Mouse (Mus musculus): ENCODE data around the gene Efcab11.

Gene Efcab11

DNA sequence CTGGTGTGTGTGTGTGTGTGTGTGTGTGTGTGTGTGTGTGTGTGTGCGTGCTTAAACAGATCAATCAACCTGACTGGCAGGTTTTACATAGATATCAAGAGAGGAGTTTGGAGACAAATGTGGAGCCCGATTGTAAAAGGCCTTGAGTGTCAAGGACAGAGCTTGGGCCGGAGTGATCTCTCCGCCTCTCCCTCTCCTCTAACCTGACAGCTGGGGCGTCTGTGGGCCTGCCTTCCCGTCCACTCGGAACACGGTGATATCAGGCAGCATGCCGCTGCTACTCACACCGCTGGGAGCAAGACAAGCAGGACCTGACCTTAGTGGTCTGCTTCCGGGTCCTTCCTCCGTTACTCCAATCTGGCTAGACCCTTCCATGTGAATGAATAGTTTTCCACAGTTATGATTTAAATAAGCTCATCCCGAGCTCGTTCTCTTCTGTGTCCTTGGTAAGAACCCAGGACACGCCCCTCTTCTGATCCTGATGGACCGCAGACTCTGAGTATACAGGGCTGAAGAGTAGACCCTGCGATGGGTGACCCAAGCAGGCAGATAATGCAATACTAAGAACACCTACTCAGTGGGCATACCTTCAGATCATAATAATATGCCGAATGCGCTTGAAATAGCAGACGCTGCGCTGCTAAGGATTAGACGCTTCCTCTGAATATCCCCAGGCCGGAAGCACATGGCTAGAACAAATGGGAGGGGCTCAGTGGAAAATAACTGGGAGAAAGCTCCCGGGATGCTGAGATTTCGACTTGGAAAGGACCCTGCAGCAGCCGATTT lies 214.1 kb downstream of the Efcab11 start:
- DNase-seq = no peak

DNA sequence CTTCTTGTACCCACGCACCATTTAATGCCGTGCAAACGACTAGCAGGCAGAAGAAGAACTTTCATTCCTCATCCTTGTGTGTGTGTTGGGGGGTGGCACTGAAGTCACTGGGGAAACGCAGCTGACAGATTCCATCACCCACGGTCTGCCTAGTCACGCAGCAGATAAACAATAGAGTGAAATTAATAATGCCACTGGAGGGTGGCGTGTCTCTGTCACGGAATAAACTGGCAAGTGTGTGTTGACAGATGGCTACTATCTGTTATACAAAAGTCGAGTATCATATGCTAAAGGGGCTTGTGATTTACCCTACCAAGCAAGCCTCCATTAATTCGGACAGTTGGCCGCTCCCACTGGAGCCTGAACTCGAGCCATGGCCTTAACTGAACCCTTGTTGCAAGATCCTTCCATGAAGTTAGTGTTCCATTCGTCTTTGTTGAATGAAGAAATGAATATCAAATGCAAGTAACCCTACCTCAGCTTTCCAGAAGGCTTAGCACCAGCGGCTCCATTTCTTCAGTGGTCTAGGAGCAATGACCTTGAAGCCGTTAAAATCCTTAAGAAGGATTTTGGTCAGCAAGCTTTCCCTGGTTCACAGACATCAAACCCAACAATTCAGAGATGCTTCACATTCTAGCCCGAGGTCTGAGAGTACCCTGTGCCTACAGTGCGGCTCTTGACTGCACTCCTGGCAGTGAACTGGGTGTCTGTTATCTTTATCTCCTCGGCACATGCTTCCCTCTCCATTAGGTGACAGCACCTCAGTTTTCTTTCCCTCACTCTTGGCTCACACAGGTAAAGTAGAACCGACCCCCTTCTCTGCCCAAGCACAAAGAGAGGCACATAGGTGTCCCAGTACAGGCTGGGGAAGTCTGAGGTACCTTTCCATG lies 229.0 kb downstream of the Efcab11 start:
- no peak for DNase-seq

DNA sequence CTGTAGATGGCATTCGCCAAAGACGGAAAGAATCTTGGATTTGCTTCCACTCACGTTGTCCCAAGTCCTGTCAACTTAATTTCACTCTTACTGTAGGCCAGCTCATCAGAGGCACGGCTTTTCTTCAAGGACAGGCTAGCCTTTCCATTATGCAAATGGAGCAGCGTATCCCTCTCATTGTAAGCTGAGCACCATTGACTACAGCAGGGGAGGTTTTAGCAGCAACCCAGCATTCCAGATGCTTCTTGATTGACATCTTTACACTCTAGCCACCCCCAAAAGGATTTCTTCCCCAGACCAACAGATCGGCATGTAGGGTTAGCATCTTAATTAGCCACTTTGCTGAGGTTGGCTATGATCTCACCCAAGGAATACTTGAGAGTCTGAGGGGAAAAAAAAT lies 231.8 kb downstream of the Efcab11 start:
- no peak for DNase-seq

DNA sequence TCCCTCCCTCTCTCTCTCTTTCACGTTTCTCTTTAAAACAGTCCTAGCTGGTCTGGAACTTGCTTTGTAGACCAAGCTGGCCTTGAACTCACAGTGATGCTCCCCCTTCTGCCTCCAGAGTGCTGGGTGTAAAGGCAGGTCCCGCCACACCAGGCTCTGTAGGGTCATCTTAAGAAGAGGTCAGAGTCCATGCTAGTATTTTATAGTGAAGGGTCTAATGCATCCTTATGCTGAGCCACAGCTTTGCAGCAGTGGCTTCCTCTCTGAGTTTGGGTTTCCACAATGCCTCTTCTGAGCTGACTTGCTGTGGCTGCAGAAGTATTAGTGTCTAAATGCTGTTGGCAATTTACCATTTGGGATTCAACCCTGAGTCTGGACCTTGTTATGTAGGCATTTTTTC lies 234.5 kb downstream of the Efcab11 start:
- DNase-seq = no peak

DNA sequence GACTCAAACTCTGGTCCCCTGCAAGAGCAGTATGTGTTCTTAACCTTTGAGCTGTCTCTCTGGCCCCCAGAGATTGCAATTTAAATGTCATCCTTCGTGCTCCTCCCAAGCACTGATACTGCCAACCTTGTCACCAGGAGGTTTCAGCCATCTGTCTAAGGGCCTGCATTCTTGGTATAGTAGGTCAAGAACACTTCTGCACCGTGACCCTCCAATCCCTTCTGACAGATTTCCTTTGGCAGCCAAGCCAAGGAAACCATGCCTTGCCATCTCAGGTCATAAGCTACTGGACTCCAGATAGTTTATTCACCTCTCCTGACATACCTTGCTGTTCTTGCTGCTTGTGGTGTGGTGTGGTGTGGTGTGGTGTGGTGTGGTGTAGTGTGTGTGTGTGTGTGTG lies 235.5 kb downstream of the Efcab11 start:
- DNase-seq = no peak

DNA sequence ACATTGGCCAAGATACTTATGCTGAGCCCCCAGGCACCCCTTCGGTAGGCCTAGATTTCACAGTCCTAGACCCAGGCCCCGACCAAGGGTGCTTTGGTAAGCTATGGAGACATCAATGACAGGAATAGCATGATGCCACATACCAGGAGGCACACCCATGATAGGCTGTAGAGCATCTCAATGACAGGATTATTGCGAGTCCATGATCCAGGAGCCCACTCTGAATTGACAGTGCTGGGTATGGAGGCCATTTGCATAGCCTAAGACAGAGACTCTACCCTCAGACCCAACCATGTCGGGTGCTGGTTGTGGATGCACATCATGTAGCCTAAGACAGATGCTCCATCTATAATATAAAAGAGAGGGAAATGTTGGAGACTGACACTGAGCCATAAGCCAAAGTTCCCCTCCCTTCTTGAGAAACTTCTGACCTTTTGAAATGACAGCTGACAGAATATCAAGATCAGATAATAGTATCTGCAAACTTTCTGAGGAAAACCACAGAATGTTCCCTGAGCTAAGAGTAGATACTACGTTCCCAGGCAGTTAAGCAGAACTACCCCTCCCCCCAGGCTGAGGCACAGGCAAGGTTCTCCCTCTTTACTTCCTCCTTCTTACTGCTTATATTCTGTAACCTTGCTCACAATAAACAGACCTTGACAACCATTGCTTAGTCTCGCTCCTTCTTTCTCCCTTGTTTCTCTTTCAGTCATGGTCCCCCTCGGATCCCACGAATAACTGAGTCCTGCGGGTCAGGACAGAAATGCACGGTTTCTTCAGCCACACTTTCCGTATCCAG lies 237.5 kb downstream of the Efcab11 start:
- no peak for DNase-seq

DNA sequence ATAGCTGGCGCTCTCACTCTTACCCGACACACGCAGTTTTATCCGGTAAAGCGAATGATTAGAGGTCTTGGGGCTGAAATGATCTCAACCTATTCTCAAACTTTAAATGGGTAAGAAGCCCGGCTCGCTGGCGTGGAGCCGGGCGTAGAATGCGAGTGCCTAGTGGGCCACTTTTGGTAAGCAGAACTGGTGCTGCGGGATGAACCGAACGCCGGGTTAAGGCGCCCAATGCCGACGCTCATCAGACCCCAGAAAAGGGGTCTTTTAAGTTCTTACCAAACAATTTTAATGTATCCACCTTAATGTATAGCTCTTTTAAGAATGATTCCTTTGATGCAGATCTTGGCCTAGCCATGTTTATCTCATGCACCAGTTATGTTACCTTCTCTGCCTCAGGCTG lies 238.8 kb downstream of the Efcab11 start:
- no peak for DNase-seq

DNA sequence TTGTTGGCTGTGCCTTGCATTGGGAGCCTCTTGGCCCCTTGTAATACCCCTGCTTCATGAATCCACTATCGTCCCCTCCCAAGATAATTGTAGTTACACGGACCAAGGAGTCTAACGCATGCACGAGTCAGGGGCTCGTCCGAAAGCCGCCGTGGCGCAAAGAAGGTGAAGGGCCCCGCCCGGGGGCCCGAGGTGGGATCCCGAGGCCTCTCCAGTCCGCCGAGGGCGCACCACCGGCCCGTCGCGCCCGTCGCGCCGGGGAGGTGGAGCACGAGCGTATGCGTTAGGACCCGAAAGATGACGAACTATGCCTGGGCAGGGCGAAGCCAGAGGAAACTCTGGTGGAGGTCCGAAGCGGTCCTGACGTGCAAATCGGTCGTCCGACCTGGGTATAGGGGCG lies 239.3 kb downstream of the Efcab11 start:
- no peak for DNase-seq

All from right cerebral cortex, postnatal 14 days (tissue).